Mouse (Mus musculus) testis, adult 2 months (tissue): ENCODE measurements around the gene Lrfn2.

Experiments used
- CTCF ChIP-seq: fragments of 200-500 bp; IDR thresholded peaks from 2 replicates; pipeline ENCODE4 v1.5.1; 2012; ENCODE audit warnings: low read depth, mild to moderate bottlenecking, inconsistent platforms, low read length, moderate library complexity; ENCODE audit not compliant: control insufficient read depth, insufficient read depth, insufficient replicate concordance
- POLR2A ChIP-seq: fragments of 200-500 bp; IDR thresholded peaks from 2 replicates; pipeline ENCODE4 v1.6.1; 2012; ENCODE audit warnings: low read depth, mild to moderate bottlenecking, inconsistent platforms, low read length, moderate library complexity; ENCODE audit not compliant: control insufficient read depth

GRCm38 (mm10) chr17:48963740-48964139, 31.6 kb downstream of the Lrfn2 start:
- no peak for TF ChIP-seq POLR2A
- no peak for TF ChIP-seq CTCF
